Comparison of ENCODE assay signal across 11 mouse cellular contexts in the genomic region with DNA sequence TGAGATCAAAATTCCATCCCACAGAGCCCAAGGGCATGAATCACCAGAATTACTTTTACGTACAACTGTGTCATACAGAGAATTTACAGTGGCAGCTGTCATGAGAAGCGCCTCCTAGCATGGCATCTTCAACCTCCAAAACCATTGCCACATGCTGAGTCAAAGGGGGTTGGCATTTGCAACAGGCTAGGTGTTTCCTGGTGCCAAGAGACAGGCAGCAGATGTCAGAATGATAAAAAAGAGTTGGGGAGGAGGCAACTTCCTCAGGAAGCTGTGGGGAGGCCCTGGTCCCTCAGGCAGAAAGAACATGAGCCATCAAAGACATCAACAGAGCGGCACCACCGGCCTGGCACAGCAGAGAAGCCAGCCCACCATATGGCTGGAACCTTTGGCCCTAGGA.
DNase-seq lines count a peak whose midpoint lies in the region; ATAC-seq and TF ChIP-seq lines count a peak whose summit lies in the region.
"Had no signal": no experiment of that assay in that cellular context is flagged by ENCODE, and none has a peak within 500 bp of the region (broad histone marks: within the 10 kb centered on the region; RNA-seq: fewer than 3 reads in every experiment).

No protein-coding gene starts in this region.

- no peak overlapping the region for H3K9ac ChIP-seq in forebrain, embryonic 15.5 days (replicated peaks)
- H3K9ac ChIP-seq: lung, embryonic 15.5 days had no signal

- intact Hi-C loops in heart, postnatal 36 days (cut with DNase I), result no loop called here

- H3K4me2 ChIP-seq in myocyte (ENCODE audit: low read depth), result peak overlapping the region; percentile 51
- H3K4me2 ChIP-seq in forebrain, embryonic 15.5 days (replicated peaks), result no peak overlapping the region
- H3K4me2 ChIP-seq: lung, embryonic 15.5 days had no signal

- peaks cover 44% of the 10 kb centered on the region for H3K79me2 ChIP-seq in myocyte (ENCODE audit: control insufficient read depth, insufficient read depth)

- peak; percentile 94 for ATAC-seq in CD4-positive, CD25-positive, alpha-beta regulatory T cell, adult 4 months
- no peak for ATAC-seq in forebrain, embryonic 15.5 days (replicated peaks)

- no peaks in the 10 kb centered on the region for H3K9me3 ChIP-seq in hindbrain, embryonic 10.5 days
- H3K9me3 ChIP-seq in forebrain, embryonic 15.5 days, result no peaks in the 10 kb centered on the region
- H3K9me3 ChIP-seq: lung, embryonic 15.5 days had no signal

- no peak overlapping the region for H3ac ChIP-seq in myocyte (ENCODE audit: control insufficient read depth, insufficient read length)

- no peak overlapping the region for H3K27ac ChIP-seq in hindbrain, embryonic 10.5 days
- no peak overlapping the region for H3K27ac ChIP-seq in forebrain, embryonic 15.5 days (replicated peaks)
- H3K27ac ChIP-seq: lung, embryonic 15.5 days had no signal

- 88% methylated on average over 4 of the region's 4 CpGs for WGBS in hindbrain, embryonic 10.5 days
- 92% methylated on average over 4 of the region's 4 CpGs for WGBS in forebrain, embryonic 15.5 days

- H3K4me1 ChIP-seq in hindbrain, embryonic 10.5 days (replicated peaks), result peaks cover 2% of the 10 kb centered on the region; the same call in 1 of the 2 replicates
- no peaks in the 10 kb centered on the region for H3K4me1 ChIP-seq in forebrain, embryonic 15.5 days
- H3K4me1 ChIP-seq: lung, embryonic 15.5 days had no signal

- H3K36me3 ChIP-seq in myocyte (ENCODE audit: control insufficient read depth, insufficient read depth), result peaks cover 4% of the 10 kb centered on the region
- no peaks in the 10 kb centered on the region for H3K36me3 ChIP-seq in hindbrain, embryonic 10.5 days
- H3K36me3 ChIP-seq in forebrain, embryonic 15.5 days, result no peaks in the 10 kb centered on the region
- H3K36me3 ChIP-seq: lung, embryonic 15.5 days had no signal

- DNase-seq in 3134 (ENCODE audit: extremely low read depth, insufficient read length, low spot score), result peak; percentile 54
- peak; percentile 51 to 64 for DNase-seq in cerebellum, postnatal 10 days
- no peak for DNase-seq in kidney, postnatal 36 days
- DNase-seq in hindbrain, embryonic 10.5 days (ENCODE audit: low spot score), result no peak
- no peak for DNase-seq in heart, postnatal 36 days
- DNase-seq: kidney, adult 18-20 months; right cerebral cortex, postnatal 4 days had no signal

- H3K4me3 ChIP-seq in myocyte, result no peak overlapping the region
- no peak overlapping the region for H3K4me3 ChIP-seq in hindbrain, embryonic 10.5 days
- H3K4me3 ChIP-seq in forebrain, embryonic 15.5 days, result no peak overlapping the region
- H3K4me3 ChIP-seq: lung, embryonic 15.5 days had no signal

- no peak for TF ChIP-seq POLR2A in myocyte (IDR thresholded peaks at IDR 0.05; ENCODE audit: insufficient read length, low read depth)

- H3K27me3 ChIP-seq in myocyte (ENCODE audit: control insufficient read depth, insufficient read depth, insufficient read length), result no peaks in the 10 kb centered on the region
- 0 out of 2 replicates have a peak, but pooled peaks cover 4% of the 10 kb centered on the region for H3K27me3 ChIP-seq in hindbrain, embryonic 10.5 days (ENCODE audit: insufficient read depth, poor library complexity, severe bottlenecking)
- no peaks in the 10 kb centered on the region for H3K27me3 ChIP-seq in forebrain, embryonic 15.5 days
- H3K27me3 ChIP-seq: lung, embryonic 15.5 days had no signal

TF ChIP-seq in myocyte, 11 proteins besides CTCF, POLR2A, EP300 and RAD21:
- TF ChIP-seq POLR2AphosphoS2 (IDR thresholded peaks at IDR 0.05; ENCODE audit: insufficient read length, low read depth) (no peak), MYOG (IDR thresholded peaks at IDR 0.05; ENCODE audit: control insufficient read depth in 1 of 3, insufficient read depth in 1 of 3, insufficient read length in 2 of 3, low read depth in 2 of 3) (peak in 2 of 3 experiments; percentile 67 to 79), CEBPB (IDR thresholded peaks at IDR 0.05; ENCODE audit: insufficient read depth, poor library complexity, severe bottlenecking) (peak; percentile 69), MAX (IDR thresholded peaks at IDR 0.05; ENCODE audit: low read depth) (no peak), MYOD1 (IDR thresholded peaks at IDR 0.05; ENCODE audit: control insufficient read depth in 1 of 3, insufficient read length in 2 of 3, low read depth in 2 of 3) (peak; percentile 71 to 96 (median 85)), TCF3 (IDR thresholded peaks at IDR 0.05; ENCODE audit: insufficient read length, low read depth) (peak; percentile 26), TCF12 (IDR thresholded peaks at IDR 0.05; ENCODE audit: insufficient read depth, poor library complexity, severe bottlenecking) (peak; percentile 69), SRF (IDR thresholded peaks at IDR 0.05; ENCODE audit: control insufficient read depth, insufficient read length, low read depth) (no peak), REST (IDR thresholded peaks at IDR 0.05; ENCODE audit: insufficient read depth, insufficient read length) (no peak), E2F4 (IDR thresholded peaks at IDR 0.05; ENCODE audit: insufficient read depth) (no peak), USF1 (IDR thresholded peaks at IDR 0.05; ENCODE audit: low read depth) (no peak)

Comparison
In these comparisons a context has a peak if more than half of its experiments do, and no peak if none do; other contexts are left out.
1. DNase-seq: peak in 3134 (single experiment) and cerebellum, postnatal 10 days (2 of 2); none in kidney, postnatal 36 days (0 of 2), hindbrain, embryonic 10.5 days (single experiment) and heart, postnatal 36 days (0 of 2).